ENCODE assay signal across 11 mouse cellular contexts in the genomic region with DNA sequence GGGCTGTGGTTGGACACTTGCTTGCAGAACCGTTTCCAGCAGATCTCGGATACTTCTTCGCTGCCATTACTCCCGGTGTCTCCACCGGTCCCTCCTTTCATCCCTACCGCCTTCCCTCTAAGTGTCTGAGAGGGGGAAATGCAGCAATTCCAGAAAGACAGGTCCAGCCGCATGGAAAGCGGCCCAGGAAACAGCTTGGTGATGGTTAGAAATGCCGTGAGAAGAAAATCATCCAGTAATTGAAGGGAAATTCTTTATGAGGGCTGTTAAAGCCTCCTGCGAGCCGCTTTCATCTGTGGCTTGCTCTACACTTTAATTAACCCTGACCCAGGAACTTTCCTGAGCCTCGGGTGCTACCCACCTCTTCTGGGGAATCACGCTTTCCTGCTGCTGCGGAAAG.
DNase-seq lines count a peak whose midpoint lies in the region; ATAC-seq lines count a peak whose summit lies in the region.
"Had no signal": no experiment of that assay in that cellular context is flagged by ENCODE, and none has a peak within 500 bp of the region (broad histone marks: within the 10 kb centered on the region; RNA-seq: fewer than 3 reads in every experiment).

No protein-coding gene starts in this region.

- no peaks in the 10 kb centered on the region for H3K36me3 ChIP-seq in heart, embryonic 10.5 days
- H3K36me3 ChIP-seq in lung, embryonic 15.5 days, result no peaks in the 10 kb centered on the region
- H3K36me3 ChIP-seq in forebrain, embryonic 14.5 days (ENCODE audit: control insufficient read depth, insufficient read depth, low read length), result no peaks in the 10 kb centered on the region
- H3K36me3 ChIP-seq in midbrain, embryonic 13.5 days, result no peaks in the 10 kb centered on the region

- H3K4me2 ChIP-seq in lung, embryonic 15.5 days, result peak overlapping the region; percentile 42
- peak overlapping the region; percentile 3; the same call in 1 of the 2 replicates for H3K4me2 ChIP-seq in forebrain, embryonic 14.5 days (ENCODE audit: low read length)
- H3K4me2 ChIP-seq in midbrain, embryonic 13.5 days (replicated peaks), result 0 out of 2 replicates have a peak overlapping the region, but pooled peaks have one; percentile 11

- H3K9ac ChIP-seq in lung, embryonic 15.5 days, result no peak overlapping the region; the same call in 1 of the 2 replicates
- H3K9ac ChIP-seq in forebrain, embryonic 14.5 days (ENCODE audit: low read length), result no peak overlapping the region
- no peak overlapping the region for H3K9ac ChIP-seq in midbrain, embryonic 13.5 days (replicated peaks)
- H3K9ac ChIP-seq: liver, postnatal 0 days had no signal

- WGBS in heart, embryonic 10.5 days, result 13% methylated on average over 14 of the region's 14 CpGs
- 13% methylated on average over 14 of the region's 14 CpGs for WGBS in lung, embryonic 15.5 days
- WGBS in forebrain, embryonic 14.5 days, result 12% methylated on average over 14 of the region's 14 CpGs
- WGBS in midbrain, embryonic 13.5 days, result 12% methylated on average over 14 of the region's 14 CpGs

- no peak for DNase-seq in heart, embryonic 10.5 days (ENCODE audit: low spot score)
- no peak for DNase-seq in heart, postnatal 4 days
- DNase-seq in lung, postnatal 36 days, result no peak
- peak; percentile 37 for DNase-seq in forebrain, embryonic 14.5 days (ENCODE audit: low spot score)
- no peak for DNase-seq in cerebellum, adult 11-12 months
- DNase-seq: cerebellum, postnatal 25 days; kidney, adult 11 months; liver, postnatal 0 days had no signal

- peaks cover 18% of the 10 kb centered on the region for H3K27me3 ChIP-seq in heart, embryonic 10.5 days (ENCODE audit: insufficient read depth, poor library complexity, severe bottlenecking)
- peaks cover 10% of the 10 kb centered on the region for H3K27me3 ChIP-seq in lung, embryonic 15.5 days
- H3K27me3 ChIP-seq in forebrain, embryonic 14.5 days (replicated peaks; ENCODE audit: control insufficient read depth, insufficient read depth, low read length), result no peaks in the 10 kb centered on the region
- peaks cover 9% of the 10 kb centered on the region for H3K27me3 ChIP-seq in midbrain, embryonic 13.5 days

- peak overlapping the region; percentile 35; the same call in 1 of the 2 replicates for H3K4me3 ChIP-seq in heart, embryonic 10.5 days
- no peak overlapping the region for H3K4me3 ChIP-seq in lung, embryonic 15.5 days
- no peak overlapping the region for H3K4me3 ChIP-seq in forebrain, embryonic 14.5 days (ENCODE audit: low read depth, low read length)
- H3K4me3 ChIP-seq in midbrain, embryonic 13.5 days (replicated peaks), result no peak overlapping the region

- H3K27ac ChIP-seq in heart, embryonic 10.5 days, result no peak overlapping the region
- no peak overlapping the region for H3K27ac ChIP-seq in lung, embryonic 15.5 days
- H3K27ac ChIP-seq in forebrain, embryonic 14.5 days (ENCODE audit: low read depth, low read length), result no peak overlapping the region
- H3K27ac ChIP-seq in midbrain, embryonic 13.5 days, result no peak overlapping the region

- H3K9me3 ChIP-seq in heart, embryonic 10.5 days, result no peaks in the 10 kb centered on the region
- H3K9me3 ChIP-seq in lung, embryonic 15.5 days, result no peaks in the 10 kb centered on the region
- H3K9me3 ChIP-seq in forebrain, embryonic 14.5 days (replicated peaks; ENCODE audit: control insufficient read depth, low read length), result no peaks in the 10 kb centered on the region
- H3K9me3 ChIP-seq in midbrain, embryonic 13.5 days, result no peaks in the 10 kb centered on the region

- no peak for ATAC-seq in lung, embryonic 15.5 days (ENCODE audit: borderline replicate concordance, extremely low read depth, low FRiP score, low TSS enrichment)
- no peak for ATAC-seq in forebrain, embryonic 14.5 days
- ATAC-seq in midbrain, embryonic 13.5 days, result no peak
- no peak for ATAC-seq in megakaryocyte progenitor cell, adult 5-6 weeks (replicated peaks; ENCODE audit: poor library complexity)
- ATAC-seq: liver, postnatal 0 days had no signal

- H3K4me1 ChIP-seq in heart, embryonic 10.5 days, result peaks cover 19% of the 10 kb centered on the region
- peaks cover 5% of the 10 kb centered on the region; the same call in 1 of the 2 replicates for H3K4me1 ChIP-seq in lung, embryonic 15.5 days
- peaks cover 4% of the 10 kb centered on the region; the same call in 1 of the 2 replicates for H3K4me1 ChIP-seq in forebrain, embryonic 14.5 days (ENCODE audit: control insufficient read depth, insufficient read depth, low read length)
- peaks cover 7% of the 10 kb centered on the region for H3K4me1 ChIP-seq in midbrain, embryonic 13.5 days (replicated peaks)
